Mouse (Mus musculus) T-helper 2 cell (primary cell): ENCODE measurements at regions not wholly inside any gene's neighbourhood (a gene's known extent, or its start where the extent isn't known, plus 50 kb on each side); places are given as distances from the start of the nearest gene placed in this dataset.

Source experiments
- in situ Hi-C: fragments of 300-600 bp; cut with MboI, MseI; formaldehyde crosslinking; loops from one replicate; pipeline ENCODE4 v1.15.1; 2025; ENCODE audit warnings: high pct_unique_total_duplicates

- in situ Hi-C loops = no loop called here
Observed at GRCm38 (mm10) chr14:89242159-89242558, 771.0 kb upstream of the Pcdh20 start.

GRCm38 (mm10) chr14:89236501-89236900, 765.3 kb upstream of the Pcdh20 start:
- in situ Hi-C loops = no loop called here

- in situ Hi-C loops = no loop called here
Observed at GRCm38 (mm10) chr14:89230482-89230881, 759.3 kb upstream of the Pcdh20 start.

GRCm38 (mm10) chr14:89217390-89217789, 746.2 kb upstream of the Pcdh20 start:
- in situ Hi-C loops = no loop called here

- in situ Hi-C loops = loop anchor here (25.0 kb wide), 1 partner anchor 956 kb away; no protein-coding TSS in a partner anchor
Observed at GRCm38 (mm10) chr14:89181386-89181979, 710.3 kb upstream of the Pcdh20 start.

GRCm38 (mm10) chr14:89142994-89143686, 671.9 kb upstream of the Pcdh20 start:
- in situ Hi-C loops = no loop called here

- in situ Hi-C loops = no loop called here
Observed at GRCm38 (mm10) chr14:89099296-89099695, 628.1 kb upstream of the Pcdh20 start.

- in situ Hi-C loops = no loop called here
Observed at GRCm38 (mm10) chr14:89089661-89090060, 618.5 kb upstream of the Pcdh20 start.

GRCm38 (mm10) chr14:89076014-89076413, 604.8 kb upstream of the Pcdh20 start:
- in situ Hi-C loops = no loop called here

GRCm38 (mm10) chr14:89063971-89064370, 592.8 kb upstream of the Pcdh20 start:
- in situ Hi-C loops = no loop called here

- in situ Hi-C loops = no loop called here
Observed at GRCm38 (mm10) chr14:89062583-89063436, 591.6 kb upstream of the Pcdh20 start.

- in situ Hi-C loops = no loop called here
Observed at GRCm38 (mm10) chr14:89061319-89061718, 590.1 kb upstream of the Pcdh20 start.

- in situ Hi-C loops = no loop called here
Observed at GRCm38 (mm10) chr14:89034390-89034789, 563.2 kb upstream of the Pcdh20 start.

GRCm38 (mm10) chr14:89011440-89011839, 540.2 kb upstream of the Pcdh20 start:
- in situ Hi-C loops = no loop called here

- in situ Hi-C loops = no loop called here
Observed at GRCm38 (mm10) chr14:89009648-89010047, 538.5 kb upstream of the Pcdh20 start.

- in situ Hi-C loops = no loop called here
Observed at GRCm38 (mm10) chr14:88981895-88982294, 510.7 kb upstream of the Pcdh20 start.

- in situ Hi-C loops = loop anchor here (5.0 kb wide), 1 partner anchor 1514 kb away; no protein-coding TSS in a partner anchor
Observed at GRCm38 (mm10) chr14:88976007-88976406, 504.8 kb upstream of the Pcdh20 start.

GRCm38 (mm10) chr14:88934569-88934968, 463.4 kb upstream of the Pcdh20 start:
- in situ Hi-C loops = no loop called here
